Mouse (Mus musculus): ENCODE results near the gene Pea15a. TPM values are rescaled to one million over a fixed set of nuclear protein-coding genes. Genes with fewer than 3 reads are reported as not detected.
"Not testable (repeated sequence)": the region's sequence is repeated elsewhere in the genome, so short reads cannot be mapped to it uniquely, and the experiment has no call there.

The Pea15a gene
- polyA plus RNA-seq (2015; fragmentation: Nextera tagmentation; extraction: Ambion mirVana) = 462 and 488 TPM in 2 replicates

DNA sequence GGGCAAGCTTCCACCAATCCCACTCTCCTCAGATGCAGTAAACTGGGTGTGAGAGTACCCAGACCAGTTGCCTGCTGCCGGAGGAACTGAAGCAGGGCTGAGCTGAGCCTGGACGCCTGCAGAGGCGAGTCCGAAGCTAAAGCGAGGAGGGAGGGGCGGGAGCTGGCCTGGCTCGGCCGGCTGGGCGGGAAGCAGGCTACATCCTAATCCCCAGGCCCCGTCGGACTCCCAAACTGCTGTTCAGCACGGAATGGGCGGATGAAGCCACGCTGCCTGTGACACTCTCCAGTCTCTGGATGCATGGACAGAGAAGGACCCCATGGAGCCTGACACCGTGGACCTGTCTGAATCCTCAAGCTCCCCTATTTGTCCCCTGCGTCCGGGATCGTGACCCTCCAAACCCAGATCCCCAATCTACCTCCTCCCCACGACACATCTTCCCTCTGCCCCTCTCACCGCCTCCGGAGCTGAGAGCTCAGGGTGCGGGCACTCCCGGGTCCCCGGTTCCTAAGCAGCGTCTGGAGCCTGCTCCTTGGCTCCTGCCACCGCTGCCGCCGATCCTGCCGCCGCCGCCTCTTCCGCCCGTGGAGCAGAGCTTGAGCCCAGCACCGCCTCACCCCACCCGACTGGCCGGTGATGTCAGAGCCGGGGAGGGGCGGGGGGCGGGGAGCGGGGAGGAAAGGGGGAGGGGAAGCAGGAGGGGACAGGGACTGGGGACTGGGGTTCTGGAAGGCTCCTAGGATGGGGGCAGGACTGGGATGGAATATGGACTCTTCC is at the start of gene Pea15a:
TSS of gene Pea15a (minus strand) at position 664 of the 777 bp plus-strand sequence.
- H3K9me3 ChIP-seq = no peaks in the 10 kb centered on the region
- peak; percentile 70 for ATAC-seq (replicated peaks)
- peak within 1 kb of the TSS; percentile 98 for H3K27ac ChIP-seq (replicated peaks)
- under 1% methylated on average over 39 of the region's 40 CpGs for WGBS
- H3K36me3 ChIP-seq = no peaks in the 10 kb centered on the region
- H3K4me2 ChIP-seq (replicated peaks) = peak within 1 kb of the TSS; percentile 83
- H3K4me1 ChIP-seq = peaks cover 59% of the 10 kb centered on the region
- H3K27me3 ChIP-seq = no peaks in the 10 kb centered on the region
- H3K4me3 ChIP-seq = peak within 1 kb of the TSS; percentile 72
- H3K9ac ChIP-seq (replicated peaks) = peak within 1 kb of the TSS; percentile 93

DNA sequence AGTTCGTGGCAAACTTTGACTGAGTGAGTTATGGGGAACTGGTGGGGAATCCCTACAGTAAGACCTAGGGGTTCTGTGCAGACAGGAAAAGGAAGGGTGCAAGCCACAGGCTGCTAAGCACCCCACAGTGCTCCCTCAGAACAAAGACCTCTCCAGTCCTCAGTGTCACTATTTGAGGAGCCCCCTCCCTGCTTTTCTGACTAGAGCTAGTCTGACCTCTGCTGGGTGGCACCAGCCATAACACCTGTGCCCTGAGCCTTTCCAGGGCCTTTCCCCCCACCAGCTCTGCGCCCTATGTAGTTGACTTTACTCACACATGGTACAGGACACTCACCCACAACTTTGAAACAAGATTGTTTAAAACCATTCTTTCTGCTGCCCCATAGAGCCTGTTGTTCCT is 41.1 kb upstream of the Pea15a start:
- no peak overlapping the region for H3K9ac ChIP-seq (replicated peaks)
- no peak overlapping the region for H3K4me2 ChIP-seq (replicated peaks)
- no peak overlapping the region for H3K27ac ChIP-seq (replicated peaks)
- ATAC-seq (replicated peaks) = peak; percentile 60; the same call in 1 of the 2 replicates
- H3K9me3 ChIP-seq = no peaks in the 10 kb centered on the region
- H3K27me3 ChIP-seq = no peaks in the 10 kb centered on the region
- H3K4me1 ChIP-seq = 0 out of 2 replicates have a peak, but pooled peaks cover 8% of the 10 kb centered on the region
- H3K4me3 ChIP-seq = no peak overlapping the region
- no peaks in the 10 kb centered on the region for H3K36me3 ChIP-seq
- 36% methylated on average over 2 of the region's 2 CpGs for WGBS

DNA sequence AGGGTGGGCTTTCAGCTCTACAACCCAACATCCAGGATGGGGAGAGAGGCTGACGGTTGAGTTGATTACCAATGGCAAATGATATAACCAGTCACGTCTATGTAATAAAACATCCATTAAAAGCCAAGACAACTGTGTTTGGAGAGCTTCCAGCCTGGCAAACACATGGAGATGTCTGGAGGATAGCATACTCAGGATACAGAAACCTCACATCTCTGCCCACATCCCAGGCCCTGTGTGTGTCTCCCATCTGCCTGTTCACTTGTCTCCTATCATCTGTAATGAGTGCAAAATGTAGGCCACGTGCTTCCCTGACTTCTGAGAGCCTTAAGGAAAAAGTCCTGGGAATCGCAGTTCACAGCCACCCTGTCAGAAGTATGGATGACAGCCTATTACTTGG is 40.6 kb upstream of the Pea15a start:
- H3K4me1 ChIP-seq = 0 out of 2 replicates have a peak, but pooled peaks cover 8% of the 10 kb centered on the region
- no peak overlapping the region for H3K27ac ChIP-seq (replicated peaks)
- H3K4me2 ChIP-seq (replicated peaks) = no peak overlapping the region
- no peaks in the 10 kb centered on the region for H3K27me3 ChIP-seq
- H3K36me3 ChIP-seq = no peaks in the 10 kb centered on the region
- no peak for ATAC-seq (replicated peaks)
- WGBS = 61% methylated on average over 4 of the region's 4 CpGs
- no peak overlapping the region for H3K4me3 ChIP-seq
- H3K9ac ChIP-seq (replicated peaks) = no peak overlapping the region
- H3K9me3 ChIP-seq = no peaks in the 10 kb centered on the region

DNA sequence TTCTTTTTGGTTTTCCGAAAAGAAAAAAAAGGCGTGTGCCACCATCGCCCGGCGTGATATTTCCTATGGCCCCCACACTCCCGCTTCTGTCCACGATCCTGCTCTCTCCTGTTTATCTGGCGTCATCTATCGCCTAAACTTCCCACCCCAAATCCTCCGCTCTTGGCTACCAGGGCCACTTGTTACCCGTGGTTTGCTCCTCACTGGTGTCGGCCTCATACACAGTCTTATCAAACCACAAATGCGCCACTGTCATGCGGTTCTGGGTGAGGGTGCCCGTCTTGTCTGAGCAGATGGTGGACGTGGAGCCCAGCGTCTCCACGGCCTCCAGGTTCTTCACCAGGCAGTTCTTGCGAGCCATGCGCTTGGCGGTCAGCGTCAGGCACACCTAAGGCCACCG is 38.0 kb upstream of the Pea15a start:
- WGBS = 58% methylated on average over 23 of the region's 23 CpGs
- not testable (repeated sequence) for H3K27ac ChIP-seq (replicated peaks); H3K4me2 ChIP-seq (replicated peaks); H3K9ac ChIP-seq (replicated peaks); H3K4me3 ChIP-seq; H3K4me1 ChIP-seq; H3K27me3 ChIP-seq; H3K36me3 ChIP-seq; ATAC-seq (replicated peaks); H3K9me3 ChIP-seq

DNA sequence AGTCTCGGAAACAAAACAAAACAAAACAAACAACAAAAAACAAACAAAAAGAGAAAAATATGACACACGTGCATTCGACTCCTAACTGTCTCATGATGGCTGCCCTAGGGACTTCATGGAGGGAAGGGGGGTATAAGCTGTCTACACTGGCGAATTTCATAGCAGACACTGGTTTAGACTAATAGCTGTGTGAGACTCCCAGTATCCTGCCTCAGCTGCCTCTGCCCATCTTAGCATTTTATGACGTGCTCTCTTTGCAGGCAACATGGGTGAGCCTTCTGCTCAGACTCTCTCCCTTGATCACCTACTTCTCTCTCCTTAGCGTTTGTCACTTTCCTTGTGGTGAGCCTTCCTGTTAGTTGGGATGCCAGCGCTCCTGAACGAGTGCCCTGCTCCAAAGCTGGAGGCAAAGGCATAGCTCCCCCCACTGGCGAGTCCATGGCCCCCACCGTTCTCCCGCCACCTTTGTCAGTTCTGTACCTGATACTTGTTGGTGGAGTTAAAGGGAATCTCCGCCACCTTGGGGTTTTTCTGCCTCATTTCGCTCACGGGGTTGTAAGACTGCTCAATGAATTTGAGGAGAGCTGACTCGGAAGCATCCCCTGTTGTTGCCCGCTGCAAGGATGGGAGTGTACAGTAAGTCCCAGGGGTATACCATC is 37.1 kb upstream of the Pea15a start:
- Histone ChIP-seq H3K27ac (replicated peaks) (no peak overlapping the region; the same call in 1 of the 2 replicates), H3K4me3 (no peak overlapping the region), H3K4me2 (replicated peaks) (0 out of 2 replicates have a peak overlapping the region, but pooled peaks have one; percentile 13), H3K36me3 (no peaks in the 10 kb centered on the region), H3K4me1 (0 out of 2 replicates have a peak, but pooled peaks cover 8% of the 10 kb centered on the region), H3K9me3 (no peaks in the 10 kb centered on the region), H3K9ac (replicated peaks) (0 out of 2 replicates have a peak overlapping the region, but pooled peaks have one; percentile 14), H3K27me3 (no peaks in the 10 kb centered on the region)
- no peak; the same call in 1 of the 2 replicates for ATAC-seq (replicated peaks)
- 35% methylated on average over 16 of the region's 16 CpGs for WGBS

DNA sequence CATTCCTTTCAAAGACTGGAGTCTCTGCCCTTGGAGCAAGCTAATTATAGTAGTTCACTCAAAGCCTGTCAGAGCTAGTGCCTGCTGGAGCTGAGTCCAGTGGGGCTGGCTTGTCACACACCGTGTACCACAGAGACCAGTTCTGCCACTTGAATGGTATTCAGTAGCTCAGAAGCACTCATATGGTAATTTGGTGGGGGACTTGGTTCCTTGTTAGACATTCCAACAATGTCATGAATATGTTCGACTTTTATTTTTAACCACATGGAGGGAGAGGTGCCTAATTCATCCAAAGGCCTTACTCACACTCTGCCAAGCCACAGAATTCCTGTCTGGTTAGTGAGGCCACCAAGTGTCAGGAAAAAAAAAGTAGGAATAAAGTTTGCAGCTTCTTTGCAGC is 35.8 kb upstream of the Pea15a start:
- WGBS = 7% methylated on average over 2 of the region's 2 CpGs
- Histone ChIP-seq H3K9me3 (no peaks in the 10 kb centered on the region), H3K4me3 (no peak overlapping the region), H3K27me3 (no peaks in the 10 kb centered on the region), H3K36me3 (no peaks in the 10 kb centered on the region), H3K4me1 (0 out of 2 replicates have a peak, but pooled peaks cover 8% of the 10 kb centered on the region), H3K9ac (replicated peaks) (no peak overlapping the region), H3K27ac (replicated peaks) (peak overlapping the region; percentile 64), H3K4me2 (replicated peaks) (no peak overlapping the region)
- ATAC-seq (replicated peaks) = peak; percentile 94

DNA sequence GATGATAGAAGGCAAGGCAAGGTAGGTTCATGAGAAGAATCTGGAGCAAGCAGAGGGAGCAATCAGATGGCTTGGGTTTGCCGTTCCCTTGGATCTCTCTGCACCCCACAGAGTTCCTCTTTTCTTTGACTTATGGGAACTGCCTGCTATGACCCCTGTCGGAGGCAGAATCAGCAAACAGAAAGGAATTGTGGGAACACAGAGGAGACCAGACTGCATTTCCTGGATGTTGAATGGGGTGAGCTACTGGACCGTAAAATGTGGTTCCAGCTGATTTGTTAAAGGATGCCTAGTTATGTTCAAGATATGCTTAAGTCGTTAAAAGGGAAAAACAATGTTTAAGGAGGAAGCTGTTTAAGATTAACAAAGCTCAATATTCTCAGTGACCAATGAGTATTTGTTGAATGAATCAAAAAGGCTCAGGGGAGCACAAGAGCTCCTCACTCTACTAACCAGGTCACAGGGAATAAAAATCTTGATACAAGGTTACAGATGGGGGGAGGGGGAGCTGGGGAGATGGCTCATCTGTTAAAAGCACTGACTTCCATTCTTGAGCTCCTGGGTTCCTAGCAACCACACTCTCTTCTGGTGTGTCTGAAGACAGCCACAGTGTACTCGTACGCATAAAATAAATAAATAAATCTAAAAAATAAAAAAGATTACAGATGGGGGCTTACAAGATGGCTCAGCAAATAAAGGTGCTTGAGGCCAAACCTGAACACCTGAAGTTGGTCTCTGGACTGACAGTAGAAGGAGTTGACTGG is 34.5 kb upstream of the Pea15a start:
- no peak overlapping the region for H3K4me2 ChIP-seq (replicated peaks)
- H3K9me3 ChIP-seq = no peaks in the 10 kb centered on the region
- H3K9ac ChIP-seq (replicated peaks) = no peak overlapping the region
- H3K4me3 ChIP-seq = no peak overlapping the region
- H3K36me3 ChIP-seq = no peaks in the 10 kb centered on the region
- no peak for ATAC-seq (replicated peaks)
- H3K27me3 ChIP-seq = no peaks in the 10 kb centered on the region
- H3K27ac ChIP-seq (replicated peaks) = peak overlapping the region; percentile 55; the same call in 1 of the 2 replicates
- WGBS = 29% methylated on average over 6 of the region's 6 CpGs
- 0 out of 2 replicates have a peak, but pooled peaks cover 8% of the 10 kb centered on the region for H3K4me1 ChIP-seq

DNA sequence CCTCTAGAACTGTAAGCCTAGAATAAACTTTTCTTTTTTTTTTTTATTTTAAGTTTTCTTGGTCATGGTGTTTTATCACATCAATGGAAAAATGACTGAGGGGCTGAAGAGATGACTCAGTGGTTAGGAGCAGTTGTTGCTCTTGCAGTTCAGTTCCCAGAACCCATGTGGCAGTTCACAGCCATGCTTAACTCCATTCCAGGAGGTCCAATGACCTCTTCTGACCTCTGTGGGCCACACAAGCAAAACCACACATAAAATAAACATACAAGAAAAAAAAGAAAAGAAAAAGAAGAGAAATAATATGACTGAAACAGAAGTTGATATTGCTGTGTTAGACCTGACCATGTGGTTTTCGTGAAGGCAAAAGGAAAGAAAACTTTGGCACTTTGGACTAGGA is 22.6 kb upstream of the Pea15a start:
- Histone ChIP-seq H3K9ac (replicated peaks) (no peak overlapping the region), H3K27ac (replicated peaks) (no peak overlapping the region), H3K36me3 (no peaks in the 10 kb centered on the region), H3K27me3 (no peaks in the 10 kb centered on the region), H3K4me3 (no peak overlapping the region), H3K9me3 (no peaks in the 10 kb centered on the region), H3K4me1 (no peaks in the 10 kb centered on the region), H3K4me2 (replicated peaks) (no peak overlapping the region)
- no peak for ATAC-seq (replicated peaks)
- WGBS = 100% methylated on average over 1 of the region's 1 CpGs

DNA sequence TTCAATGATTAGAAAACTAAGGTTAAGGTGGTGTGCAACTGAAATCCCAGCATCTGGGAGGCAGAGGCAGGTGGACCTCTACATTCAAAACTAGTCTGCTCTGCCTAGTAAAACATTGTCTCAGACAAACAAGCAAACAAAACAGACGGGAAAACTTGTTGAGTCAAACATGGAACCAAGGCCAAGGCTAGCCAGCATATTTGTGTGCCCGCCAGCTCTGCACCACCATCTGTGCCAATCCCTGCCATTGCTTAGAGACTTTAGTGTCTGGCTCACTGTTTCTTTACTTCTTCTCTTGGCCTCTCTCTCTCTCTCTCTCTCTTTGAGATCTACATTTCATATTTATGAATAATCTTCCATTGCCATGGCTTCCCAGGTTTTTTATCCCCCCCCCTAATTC is 21.6 kb upstream of the Pea15a start:
- no peak overlapping the region for H3K27ac ChIP-seq (replicated peaks)
- H3K9ac ChIP-seq (replicated peaks) = no peak overlapping the region
- no peak for ATAC-seq (replicated peaks)
- no peaks in the 10 kb centered on the region for H3K27me3 ChIP-seq
- 65% methylated on average over 2 of the region's 2 CpGs for WGBS
- no peak overlapping the region for H3K4me3 ChIP-seq
- H3K9me3 ChIP-seq = no peaks in the 10 kb centered on the region
- no peak overlapping the region for H3K4me2 ChIP-seq (replicated peaks)
- H3K4me1 ChIP-seq = no peaks in the 10 kb centered on the region
- no peaks in the 10 kb centered on the region for H3K36me3 ChIP-seq

DNA sequence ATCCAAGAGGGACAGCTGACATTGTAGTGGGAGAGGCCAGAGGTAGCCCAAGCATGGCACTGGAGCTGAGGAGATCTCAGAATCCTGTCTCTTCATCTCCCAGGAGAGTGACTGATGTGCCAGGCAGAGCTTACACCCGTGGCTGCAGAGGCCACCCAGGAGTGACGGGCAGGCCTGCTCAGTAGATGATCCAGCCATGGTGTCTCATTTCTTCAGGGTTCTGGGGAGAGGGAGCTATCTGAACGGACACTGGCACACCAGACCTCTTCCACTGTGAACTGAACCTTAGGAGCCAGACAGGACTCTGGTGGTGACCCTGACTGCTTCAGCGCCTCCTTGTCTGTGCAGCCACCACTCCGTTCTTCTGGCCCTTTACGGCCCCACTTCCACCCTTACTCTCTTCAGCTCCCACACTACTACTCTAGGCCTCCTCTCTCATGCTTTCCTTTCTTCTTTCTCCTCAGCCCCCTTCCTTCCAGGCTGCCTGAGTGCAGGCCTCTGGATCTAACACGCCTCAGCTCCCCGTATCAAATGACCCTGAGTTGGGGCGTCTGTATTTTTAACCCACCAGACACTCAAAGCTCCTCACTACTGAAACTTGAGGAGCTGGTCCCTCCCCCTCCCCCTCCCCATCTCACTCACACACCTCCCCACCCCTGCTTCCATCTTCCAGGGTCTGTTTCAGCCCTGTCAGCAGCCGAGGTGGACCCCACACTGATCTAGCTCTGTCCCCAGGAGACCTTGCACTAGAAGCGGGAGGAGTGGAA is 14.9 kb upstream of the Pea15a start:
- no peak overlapping the region for H3K4me3 ChIP-seq
- peak overlapping the region; percentile 75 for H3K27ac ChIP-seq (replicated peaks)
- H3K4me1 ChIP-seq = peaks cover 54% of the 10 kb centered on the region
- no peak overlapping the region for H3K9ac ChIP-seq (replicated peaks)
- no peaks in the 10 kb centered on the region for H3K36me3 ChIP-seq
- no peak overlapping the region for H3K4me2 ChIP-seq (replicated peaks)
- no peaks in the 10 kb centered on the region for H3K9me3 ChIP-seq
- no peak for ATAC-seq (replicated peaks)
- no peaks in the 10 kb centered on the region for H3K27me3 ChIP-seq
- WGBS = 40% methylated on average over 11 of the region's 11 CpGs

DNA sequence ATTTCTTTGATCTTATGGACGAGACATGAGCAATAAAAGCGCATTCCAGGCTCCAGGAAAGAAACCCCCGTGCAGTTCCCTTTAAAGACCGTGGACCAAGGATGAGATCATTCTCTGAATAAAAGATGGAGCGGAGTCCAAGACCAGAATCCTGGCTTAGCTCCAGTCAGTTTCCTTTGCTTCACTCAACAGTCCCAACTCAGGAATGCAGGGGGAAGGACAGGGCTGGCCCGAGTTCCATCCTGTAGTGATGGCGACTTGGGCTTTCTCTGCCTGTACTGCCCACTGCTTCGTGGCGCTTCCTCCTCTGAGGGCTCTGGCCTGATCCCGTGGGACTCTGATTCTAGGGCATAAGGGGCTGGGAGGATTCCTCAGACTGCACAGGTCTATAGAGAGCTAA is 13.8 kb upstream of the Pea15a start:
- Histone ChIP-seq H3K27ac (replicated peaks) (peak overlapping the region; percentile 75), H3K9me3 (no peaks in the 10 kb centered on the region), H3K36me3 (no peaks in the 10 kb centered on the region), H3K4me1 (peaks cover 54% of the 10 kb centered on the region), H3K9ac (replicated peaks) (no peak overlapping the region), H3K4me3 (no peak overlapping the region), H3K4me2 (replicated peaks) (no peak overlapping the region), H3K27me3 (no peaks in the 10 kb centered on the region)
- ATAC-seq (replicated peaks) = peak; percentile 55
- WGBS = 19% methylated on average over 10 of the region's 10 CpGs
